Mouse (Mus musculus) layer of hippocampus, adult 9-11 months (tissue): Measurements from ENCODE around the gene Gm12117.

Source experiments
- DNase-seq: peaks from one replicate; pipeline ENCODE4 v3.0.0; 2022

Gm12117 gene

DNA sequence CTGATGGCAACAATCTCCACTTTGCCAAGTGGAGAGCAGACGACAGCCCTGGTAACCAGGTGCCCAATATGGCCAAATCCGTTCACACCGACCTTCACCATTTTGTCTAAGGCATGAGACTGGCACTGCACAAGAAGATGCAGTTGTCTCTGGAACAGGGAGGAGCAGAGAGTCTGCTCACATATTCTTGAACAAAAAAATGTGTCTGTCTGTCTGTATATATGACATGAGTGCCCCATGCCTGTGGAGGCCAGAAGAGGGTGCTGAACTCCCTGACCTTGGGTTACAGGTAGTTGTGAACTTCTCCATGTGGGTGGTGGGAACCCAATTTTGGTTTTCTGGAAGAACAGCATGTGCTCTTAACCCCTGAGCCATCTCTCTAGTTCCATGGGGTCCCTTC is at the start of gene Gm12117:
Gm12117 (minus strand) TSS at position 101 of the 400 bp plus-strand sequence.
- no peak for DNase-seq

DNA sequence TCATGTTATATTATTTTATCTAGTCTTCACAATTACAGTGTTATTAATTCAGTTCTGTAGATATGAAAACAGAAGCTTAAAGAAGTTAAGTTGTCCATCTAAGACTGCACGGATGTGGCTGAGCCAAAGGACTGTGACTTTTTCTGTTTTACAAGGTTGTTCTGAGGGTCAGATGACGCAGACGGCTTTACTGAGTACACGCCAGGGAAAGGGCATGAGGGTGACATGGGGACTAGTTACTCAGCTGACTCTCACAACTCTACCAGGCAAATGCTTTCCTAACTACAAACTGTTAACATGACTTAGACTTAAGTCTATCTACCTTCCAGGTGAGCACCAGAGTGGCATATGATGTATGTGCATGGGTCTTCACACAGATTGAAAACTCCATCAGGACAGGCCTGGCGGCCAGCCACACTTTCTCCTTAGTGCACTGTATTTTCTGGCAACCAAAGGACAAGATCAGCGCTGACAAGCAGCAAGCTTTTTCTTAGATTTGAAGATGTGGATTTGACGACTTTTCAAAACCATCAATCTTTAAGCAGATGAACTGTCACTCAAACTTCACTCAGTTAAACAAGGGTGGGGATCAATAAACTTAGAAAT is 42.6 kb upstream of the Gm12117 start:
- no peak for DNase-seq

DNA sequence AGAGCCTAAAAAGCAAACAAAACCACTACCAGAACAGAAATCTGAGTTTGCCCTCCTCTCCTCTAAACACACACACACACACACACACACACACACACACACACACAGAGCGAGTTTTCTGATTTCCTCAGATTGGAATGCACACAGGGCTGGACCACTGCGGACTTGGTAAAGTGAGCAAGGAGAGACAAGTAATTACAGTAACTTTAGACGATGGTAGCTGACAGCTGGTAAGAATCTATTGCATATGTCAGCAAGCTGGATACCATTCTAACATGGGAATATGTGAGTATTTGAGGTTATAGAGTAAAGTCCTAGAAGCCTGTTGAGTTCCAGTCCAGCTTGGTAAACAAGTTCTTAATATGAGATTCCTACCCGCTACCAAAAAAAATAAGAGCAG is 33.0 kb upstream of the Gm12117 start:
- DNase-seq = no peak

DNA sequence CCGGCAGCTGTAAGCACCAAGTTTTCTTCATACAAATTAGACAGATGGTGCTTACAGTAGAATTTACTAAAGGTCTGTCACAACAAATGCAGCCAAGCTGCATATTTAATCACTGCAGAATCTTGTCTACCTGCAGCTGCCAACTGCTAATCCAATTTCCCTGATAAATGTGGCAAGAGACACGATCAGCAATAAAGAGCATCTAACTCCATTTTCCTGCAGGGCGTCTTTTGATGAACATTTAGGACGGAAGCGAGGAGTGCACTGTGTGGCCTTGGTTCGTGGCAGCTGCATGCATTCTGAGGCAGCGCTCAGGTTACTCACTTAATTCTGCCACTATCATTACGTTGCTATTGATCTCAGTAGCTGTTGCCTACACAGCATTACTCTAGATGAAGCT is 24.3 kb upstream of the Gm12117 start:
- DNase-seq = no peak

DNA sequence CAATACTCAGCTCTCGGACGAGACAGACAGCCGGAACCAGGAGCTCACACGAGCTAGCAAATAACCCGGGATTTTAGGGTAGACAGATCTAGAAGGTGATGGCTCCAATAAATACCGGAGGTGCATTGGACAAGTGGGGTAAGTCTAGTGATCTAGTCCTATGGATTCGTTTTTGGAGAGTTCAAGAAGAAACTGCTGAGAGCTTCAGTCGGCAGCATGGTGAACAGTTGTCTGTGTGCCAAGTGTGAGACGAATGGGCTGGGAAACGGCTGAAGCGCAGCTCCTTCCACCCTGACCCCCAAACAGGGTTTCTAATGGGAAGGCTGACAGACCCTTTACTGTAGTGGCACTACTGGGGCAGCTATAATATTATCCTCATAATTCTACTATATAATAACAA is 22.8 kb upstream of the Gm12117 start:
- DNase-seq = no peak

DNA sequence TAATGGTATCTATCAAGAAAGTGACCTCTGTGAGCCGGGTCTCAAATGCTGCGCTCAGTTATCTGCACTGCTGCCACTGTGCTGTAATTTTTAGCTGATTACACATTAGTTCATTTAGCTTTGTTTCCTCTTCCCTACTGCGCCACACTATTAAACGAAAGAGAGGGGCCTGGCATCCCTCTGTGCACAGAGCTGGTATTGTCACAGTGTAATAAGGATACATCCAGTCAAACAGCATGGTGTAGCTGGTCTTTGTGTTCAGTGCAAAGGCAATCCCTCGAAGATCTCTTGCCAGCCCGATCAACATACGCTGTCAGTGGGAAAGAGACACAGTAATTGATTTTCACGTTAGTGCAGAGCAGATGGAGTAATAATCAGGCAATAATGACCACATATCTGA is 20.6 kb upstream of the Gm12117 start:
- DNase-seq = no peak

DNA sequence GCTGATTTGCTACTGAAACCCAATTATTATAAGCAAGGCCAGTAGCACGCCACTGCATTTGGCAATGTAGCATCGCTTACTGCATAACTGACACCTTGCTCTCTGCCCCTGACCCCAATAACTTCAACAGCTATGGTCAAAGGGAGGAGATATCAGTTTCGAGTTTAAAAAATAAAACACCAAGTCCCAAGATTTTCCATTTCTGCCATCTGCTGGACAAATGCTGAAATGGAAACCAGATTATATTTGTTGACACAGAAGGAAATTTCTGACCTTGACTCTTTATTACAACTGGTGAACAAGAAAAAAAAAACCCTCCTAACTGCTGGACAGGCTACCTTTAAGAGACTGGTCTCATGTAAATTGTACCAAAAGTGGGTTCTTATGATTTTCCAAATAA is 18.9 kb upstream of the Gm12117 start:
- no peak for DNase-seq

DNA sequence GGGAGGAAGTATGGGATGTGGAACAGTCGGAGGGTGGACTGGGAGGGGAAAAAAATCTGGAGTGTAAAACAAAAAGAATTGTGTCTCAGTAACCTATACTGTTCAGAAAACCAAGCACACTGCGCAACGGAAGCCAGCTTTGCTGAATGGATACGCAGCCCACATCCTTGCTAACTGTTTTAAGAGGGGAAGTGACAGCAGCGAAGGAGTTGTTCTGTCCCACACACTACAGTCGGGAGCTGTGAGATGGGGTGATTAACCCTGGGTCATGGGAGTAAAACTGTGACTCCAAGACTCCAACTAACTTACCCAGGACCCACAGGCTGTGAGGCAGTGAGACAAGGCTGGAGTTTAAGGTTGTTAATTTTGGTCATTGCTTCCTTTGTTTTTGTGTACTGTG is 17.5 kb upstream of the Gm12117 start:
- no peak for DNase-seq

DNA sequence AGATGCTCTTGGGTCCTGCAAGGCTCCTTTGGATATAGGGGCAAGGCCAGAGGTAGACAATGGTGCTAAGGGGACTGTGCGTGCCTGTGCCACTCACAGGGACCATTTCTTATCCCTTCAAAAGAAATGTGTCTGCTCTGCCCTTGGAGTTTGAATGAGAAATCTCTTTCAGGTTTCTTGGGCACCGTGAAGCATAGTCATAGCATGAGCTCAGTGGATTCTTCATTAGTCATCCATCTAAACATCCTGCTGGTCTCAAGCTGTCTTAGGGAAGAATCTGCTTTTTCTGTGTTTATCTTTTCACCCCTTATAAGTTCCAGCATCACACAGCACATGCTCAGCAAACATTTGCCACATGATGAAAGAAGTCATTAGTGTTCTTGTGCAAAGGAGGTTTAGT is 2.0 kb upstream of the Gm12117 start:
- DNase-seq = no peak

DNA sequence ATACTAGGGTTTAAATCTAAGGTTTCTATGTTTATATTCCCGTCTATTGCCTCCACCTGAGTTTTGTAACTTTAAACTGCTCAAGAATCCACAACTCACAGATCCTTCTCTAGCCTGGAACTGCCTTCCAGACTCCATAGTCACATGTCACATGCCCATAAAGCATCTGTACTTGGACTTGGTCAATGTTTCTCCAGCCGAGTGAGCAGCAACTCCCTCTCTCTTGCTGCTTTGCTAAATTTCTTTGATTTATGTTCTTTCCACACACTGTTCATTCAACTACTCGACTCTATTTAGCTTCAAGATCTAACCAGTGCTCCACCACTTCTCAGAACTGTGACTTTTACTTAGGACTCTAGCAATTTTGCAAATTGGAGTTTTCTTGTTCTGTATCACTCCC is 1.7 kb downstream of the Gm12117 start:
- DNase-seq = no peak

DNA sequence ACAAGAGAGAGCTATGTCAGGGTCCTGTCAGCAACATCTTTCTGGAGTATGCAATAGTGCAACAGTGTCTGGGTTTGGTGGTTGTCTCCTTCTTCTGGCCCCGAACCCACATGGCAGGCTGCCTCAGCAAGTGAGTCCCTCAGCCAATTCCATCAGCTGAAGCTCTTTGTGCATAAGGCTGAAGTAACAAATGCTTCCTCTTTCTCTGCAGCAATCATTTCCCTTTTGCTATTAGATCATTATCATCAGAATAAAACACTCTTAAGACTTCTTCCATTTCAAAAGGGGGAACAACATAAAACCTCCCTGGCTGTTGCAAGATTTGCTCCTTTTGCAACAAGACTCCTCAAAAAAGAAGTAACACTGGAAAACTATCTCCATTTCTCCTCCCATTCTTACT is 2.2 kb downstream of the Gm12117 start:
- DNase-seq = no peak

DNA sequence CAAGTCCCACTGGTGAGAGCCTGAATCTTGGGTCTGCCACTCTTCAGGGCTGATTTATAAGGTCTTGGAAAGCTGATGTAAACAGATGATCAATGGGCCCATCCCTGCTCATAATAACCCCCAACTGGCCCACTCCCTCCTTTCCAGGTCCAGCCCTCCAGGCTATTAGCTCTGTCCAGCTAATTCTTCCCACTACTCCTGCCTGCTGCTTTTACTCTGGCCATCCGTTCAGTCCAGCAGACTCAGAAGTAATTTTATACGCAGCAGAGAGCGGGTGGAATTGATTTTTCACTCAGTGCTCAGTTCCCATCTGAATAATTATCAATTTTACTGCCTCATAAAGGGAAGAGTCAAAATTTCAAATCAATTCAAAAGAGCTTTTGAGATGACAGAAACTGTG is 36.2 kb downstream of the Gm12117 start:
- DNase-seq = no peak

DNA sequence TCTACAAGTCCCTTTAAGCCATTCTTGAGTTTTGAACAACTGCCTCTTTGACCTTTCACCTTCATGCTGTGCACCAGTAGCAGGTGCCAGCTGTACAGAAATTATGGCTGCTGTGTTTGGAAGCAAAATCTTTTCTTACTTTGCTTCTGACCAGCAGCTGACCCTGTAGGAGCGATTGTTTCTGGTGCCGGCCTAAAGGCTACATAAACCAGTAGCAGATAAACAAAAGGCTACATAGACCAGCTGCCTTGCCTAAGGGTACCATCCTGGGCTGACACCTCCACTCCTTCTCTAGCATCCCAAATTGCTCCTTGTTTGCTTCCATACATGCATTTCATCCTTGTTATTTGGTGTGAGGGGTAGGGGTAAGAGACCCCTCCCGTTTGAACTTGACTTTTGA is 42.4 kb downstream of the Gm12117 start:
- no peak for DNase-seq

DNA sequence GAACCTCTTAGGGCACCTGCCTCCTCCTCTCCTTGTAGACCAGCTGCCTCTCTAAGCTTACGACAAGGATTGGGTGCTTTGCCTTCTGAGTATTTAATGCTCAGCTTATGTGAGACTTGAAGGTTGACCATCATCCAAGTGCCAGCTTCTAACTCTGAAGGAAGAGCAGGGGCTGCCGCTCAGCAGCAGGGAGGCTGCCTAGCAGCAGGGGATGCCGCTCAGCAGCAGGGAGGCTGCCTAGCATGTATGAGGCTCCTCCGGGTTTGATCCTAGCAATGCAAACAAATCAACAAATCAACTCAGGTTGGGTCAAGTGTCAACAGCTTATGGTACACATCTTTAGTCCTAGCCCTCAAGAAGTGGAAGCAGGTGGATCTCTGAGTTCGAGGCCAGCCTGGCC is 44.5 kb downstream of the Gm12117 start:
- no peak for DNase-seq

DNA sequence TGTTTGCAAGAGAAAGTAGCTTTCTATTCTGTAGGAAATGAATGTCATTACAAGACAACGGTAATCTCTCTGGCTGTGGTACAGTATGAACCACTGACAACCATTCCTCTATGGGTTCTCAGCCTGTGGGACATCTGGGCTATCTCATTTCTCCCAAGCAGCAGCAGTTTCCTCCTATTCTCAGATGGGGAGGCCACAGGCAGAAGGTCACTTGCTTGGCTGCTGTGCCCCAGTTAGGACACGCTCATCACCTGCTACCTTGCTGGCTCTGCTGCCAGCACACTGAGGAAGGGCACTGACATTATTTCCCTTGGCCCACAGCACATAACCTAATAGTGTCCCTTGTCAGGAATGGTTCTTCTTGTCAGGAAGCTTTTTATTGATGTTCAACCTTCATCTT is 48.4 kb downstream of the Gm12117 start:
- DNase-seq = no peak

DNA sequence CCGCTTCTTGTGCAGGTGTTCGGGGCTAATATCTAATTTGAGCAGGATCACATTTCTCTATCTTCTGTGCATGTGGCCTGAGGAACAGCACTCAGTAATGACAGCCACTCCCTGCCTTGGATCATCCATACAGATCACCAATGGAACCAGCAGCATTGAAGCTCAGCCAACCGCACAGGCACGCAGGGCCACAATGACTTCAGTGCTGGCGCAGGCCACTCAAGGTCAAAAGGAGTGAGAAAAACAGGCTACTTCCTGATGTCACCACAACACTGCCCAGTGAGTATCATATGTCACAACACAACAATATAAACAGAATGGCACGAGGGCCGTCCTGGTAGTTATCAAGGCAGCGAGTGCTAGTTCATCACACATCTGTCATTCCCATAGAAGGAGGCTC is 50.0 kb downstream of the Gm12117 start:
- no peak for DNase-seq
